Mouse (Mus musculus) midbrain, embryonic 14.5 days (tissue): ENCODE measurements around the gene Tox2. TPM values are rescaled to one million over a fixed set of nuclear protein-coding genes. Genes with fewer than 3 reads are reported as not detected.

Experiments
- ATAC-seq: fragments of 200-750 bp; cut with Nextera tagmentation; 2 replicates; pipeline ENCODE4 v1.8.0; 2017; ENCODE audit warnings: moderate number of reproducible peaks, moderate library complexity; ENCODE audit not compliant: low FRiP score, low TSS enrichment
- DNase-seq: peaks from one replicate; pipeline ENCODE4 v3.0.0-alpha.2; 2015
- H3K27ac ChIP-seq: fragments of 300-500 bp; sonication (generic); replicated peaks from 2 replicates; pipeline ENCODE4 v1.5.1; 2014; ENCODE audit warnings: mild to moderate bottlenecking, low read depth, low read length, moderate library complexity
- H3K27me3 ChIP-seq: fragments of 300-500 bp; sonication (generic); 2 replicates; pipeline ENCODE4 v1.6.1; 2014; ENCODE audit warnings: low read length, control low read depth, mixed read lengths; ENCODE audit not compliant: control insufficient read depth, insufficient read depth
- H3K36me3 ChIP-seq: fragments of 300-500 bp; sonication (generic); 2 replicates; pipeline ENCODE4 v1.6.1; 2014; ENCODE audit warnings: low read length, control low read depth; ENCODE audit not compliant: control insufficient read depth, insufficient read depth
- H3K4me1 ChIP-seq: fragments of 300-500 bp; sonication (generic); 2 replicates; pipeline ENCODE4 v1.6.1; 2014; ENCODE audit warnings: mild to moderate bottlenecking, antibody characterized with exemption, low read length, control low read depth; ENCODE audit not compliant: control insufficient read depth, insufficient read depth
- H3K4me2 ChIP-seq: fragments of 300-500 bp; sonication (generic); 2 replicates; pipeline ENCODE4 v1.6.1; 2014; ENCODE audit warnings: mild to moderate bottlenecking, low read length, moderate library complexity
- H3K4me3 ChIP-seq: fragments of 300-500 bp; sonication (generic); replicated peaks from 2 replicates; pipeline ENCODE4 v1.5.1; 2014; ENCODE audit warnings: low read depth, low read length
- H3K9ac ChIP-seq: fragments of 300-500 bp; sonication (generic); replicated peaks from 2 replicates; pipeline ENCODE4 v1.6.1; 2014; ENCODE audit warnings: mild to moderate bottlenecking, low read length, moderate library complexity
- H3K9me3 ChIP-seq: fragments of 300-500 bp; sonication (generic); 2 replicates; pipeline ENCODE4 v1.6.1; 2016; ENCODE audit warnings: low read length, control low read depth, mixed read lengths; ENCODE audit not compliant: control insufficient read depth
- WGBS: fragments of 180-500 bp; shearing (Covaris S2); extraction: QIAGEN DNeasy Blood & Tissue Kit; methylation state at CpG from one replicate; pipeline ENCODE4 v1.1.7; 2014; 5-methylcytosine and 5-hydroxymethylcytosine counted together
- polyA plus RNA-seq: library from polyadenylated mRNA; unstranded; fragments of >200 nt; fragmentation: Nextera tagmentation; extraction: Ambion mirVana; gene quantifications from 2 replicates; pipeline ENCODE4 v1.2.1, GENCODE M21; 2014

The Tox2 gene
- polyA plus RNA-seq, 1 experiment from 2014 or later, result 46.8 TPM

DNA sequence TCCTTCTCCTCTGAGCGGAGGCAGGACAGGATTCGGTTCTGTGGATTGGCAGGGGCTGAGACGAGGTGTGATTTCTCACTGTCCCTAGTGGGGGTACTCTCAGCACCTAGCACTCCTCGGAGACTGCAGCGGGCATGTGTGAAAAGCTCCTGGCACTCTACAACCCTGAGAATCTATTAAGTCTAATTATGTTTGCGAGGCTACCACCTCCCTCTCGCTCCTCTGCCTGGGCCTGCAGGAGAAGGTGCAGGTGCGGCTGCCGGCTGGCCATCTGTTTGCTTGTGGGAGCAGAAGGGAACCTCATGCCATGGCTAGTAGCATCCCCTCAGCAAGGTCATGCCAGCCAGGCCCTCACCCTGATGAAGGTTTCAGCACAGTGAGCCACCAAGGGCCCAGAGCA lies 100.1 kb downstream of the Tox2 start:
- WGBS, result 45% methylated on average over 9 of the region's 9 CpGs
- 0 out of 2 replicates have a peak, but pooled peaks cover 6% of the 10 kb centered on the region for H3K27me3 ChIP-seq
- H3K36me3 ChIP-seq, result no peaks in the 10 kb centered on the region
- H3K4me3 ChIP-seq, result no peak overlapping the region
- no peak for ATAC-seq
- no peak for DNase-seq
- no peak overlapping the region for H3K27ac ChIP-seq
- no peak overlapping the region for H3K4me2 ChIP-seq
- no peak overlapping the region for H3K9ac ChIP-seq
- peaks cover 31% of the 10 kb centered on the region for H3K4me1 ChIP-seq
- H3K9me3 ChIP-seq, result no peaks in the 10 kb centered on the region

DNA sequence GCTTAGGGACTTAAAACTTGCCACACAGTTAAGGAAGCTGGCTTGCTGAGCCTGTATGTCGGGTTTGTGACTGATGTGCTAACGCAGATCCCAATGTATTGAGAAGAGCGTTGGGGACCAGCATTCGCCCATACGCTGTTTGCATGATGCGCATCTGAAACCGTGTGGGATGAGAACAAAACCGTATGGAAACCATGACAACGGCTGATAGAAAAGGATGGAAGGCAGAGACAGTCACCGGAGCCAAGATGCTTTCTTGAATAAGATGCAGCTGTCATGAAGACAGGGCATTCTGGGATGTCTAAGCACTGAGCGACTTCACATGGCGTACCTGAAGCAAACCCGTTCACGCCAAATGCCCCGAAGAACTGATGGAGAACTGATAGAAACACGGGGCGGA lies 106.5 kb downstream of the Tox2 start:
- ATAC-seq (no peak), DNase-seq (peak; percentile 62)
- Histone ChIP-seq H3K27me3 (no peaks in the 10 kb centered on the region), H3K4me3 (no peak overlapping the region), H3K9ac (no peak overlapping the region), H3K27ac (0 out of 2 replicates have a peak overlapping the region, but pooled peaks have one; percentile 21), H3K9me3 (no peaks in the 10 kb centered on the region), H3K4me2 (no peak overlapping the region), H3K4me1 (no peaks in the 10 kb centered on the region), H3K36me3 (no peaks in the 10 kb centered on the region)
- WGBS, result 64% methylated on average over 17 of the region's 17 CpGs

- 77% methylated on average over 11 of the region's 11 CpGs for WGBS
- ATAC-seq (no peak), DNase-seq (no peak)
- Histone ChIP-seq H3K36me3 (no peaks in the 10 kb centered on the region), H3K27me3 (no peaks in the 10 kb centered on the region), H3K9ac (no peak overlapping the region), H3K9me3 (no peaks in the 10 kb centered on the region), H3K27ac (0 out of 2 replicates have a peak overlapping the region, but pooled peaks have one; percentile 14), H3K4me1 (no peaks in the 10 kb centered on the region), H3K4me2 (no peak overlapping the region), H3K4me3 (no peak overlapping the region)
Observed at GRCm38 (mm10) chr2:163310163-163310688, 107.3 kb downstream of the Tox2 start.

- WGBS, result 81% methylated on average over 4 of the region's 4 CpGs
- no peak overlapping the region for H3K4me3 ChIP-seq
- H3K27me3 ChIP-seq, result no peaks in the 10 kb centered on the region
- H3K9ac ChIP-seq, result no peak overlapping the region
- no peak overlapping the region for H3K27ac ChIP-seq
- no peaks in the 10 kb centered on the region for H3K9me3 ChIP-seq
- ATAC-seq (no peak), DNase-seq (no peak)
- peaks cover 19% of the 10 kb centered on the region; the same call in 1 of the 2 replicates for H3K36me3 ChIP-seq
- H3K4me1 ChIP-seq, result no peaks in the 10 kb centered on the region
- no peak overlapping the region for H3K4me2 ChIP-seq
Observed at GRCm38 (mm10) chr2:163317281-163317680, 114.4 kb downstream of the Tox2 start.

GRCm38 (mm10) chr2:163318777-163319176 lies 115.9 kb downstream of the Tox2 start:
- H3K9ac ChIP-seq, result no peak overlapping the region
- no peaks in the 10 kb centered on the region for H3K9me3 ChIP-seq
- no peak overlapping the region for H3K4me3 ChIP-seq
- H3K4me1 ChIP-seq, result no peaks in the 10 kb centered on the region
- DNase-seq, result peak; percentile 61
- ATAC-seq, result no peak
- no peaks in the 10 kb centered on the region for H3K27me3 ChIP-seq
- H3K27ac ChIP-seq, result no peak overlapping the region
- peaks cover 19% of the 10 kb centered on the region; the same call in 1 of the 2 replicates for H3K36me3 ChIP-seq
- 88% methylated on average over 3 of the region's 3 CpGs for WGBS
- H3K4me2 ChIP-seq, result no peak overlapping the region

DNA sequence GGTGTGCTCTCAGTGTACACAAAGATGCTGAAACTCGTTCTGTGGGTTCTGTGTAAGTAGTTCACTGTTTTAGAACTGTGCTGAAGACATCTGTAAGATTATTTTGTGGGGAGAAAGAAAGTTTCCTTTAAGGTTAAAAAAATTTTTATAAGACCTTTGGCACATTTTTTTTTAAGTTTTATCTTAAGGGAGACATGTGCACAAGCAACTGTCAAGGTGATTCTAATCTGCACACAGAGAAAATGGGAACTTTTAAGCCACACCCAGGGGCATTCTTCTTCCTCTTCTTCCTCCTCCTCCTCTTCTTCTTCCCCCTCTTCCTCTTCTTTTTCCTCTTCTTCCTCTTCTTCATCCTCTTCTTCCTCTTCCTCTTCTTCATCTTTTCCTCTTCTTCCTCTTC lies 120.2 kb downstream of the Tox2 start:
- no peak overlapping the region for H3K4me3 ChIP-seq
- ATAC-seq, result no peak
- no peak for DNase-seq
- no peak overlapping the region for H3K4me2 ChIP-seq
- H3K27ac ChIP-seq, result no peak overlapping the region
- H3K27me3 ChIP-seq, result no peaks in the 10 kb centered on the region
- H3K4me1 ChIP-seq, result no peaks in the 10 kb centered on the region
- WGBS, result 53% methylated on average over 1 of the region's 1 CpGs
- no peaks in the 10 kb centered on the region for H3K9me3 ChIP-seq
- H3K9ac ChIP-seq, result no peak overlapping the region
- peaks cover 29% of the 10 kb centered on the region; the same call in 1 of the 2 replicates for H3K36me3 ChIP-seq

DNA sequence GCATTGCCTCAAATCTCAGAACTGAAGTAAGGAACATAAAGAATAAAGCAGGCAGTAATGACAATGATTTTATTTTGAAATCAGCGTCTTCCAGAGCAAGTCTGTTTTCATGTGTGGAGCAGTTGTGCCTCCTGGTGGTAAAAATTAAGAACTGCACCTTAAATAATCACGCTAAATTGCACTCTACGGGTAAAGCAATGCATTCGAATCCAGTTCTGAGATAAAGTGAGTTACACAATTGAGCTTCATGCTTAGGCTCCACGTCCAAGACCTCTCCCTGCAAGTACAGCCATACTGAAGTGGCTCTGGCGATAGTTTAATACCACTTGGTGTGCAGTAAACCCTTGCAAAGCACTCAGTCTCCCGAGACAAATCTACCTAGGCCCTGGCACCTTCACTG lies 127.8 kb downstream of the Tox2 start:
- H3K4me1 ChIP-seq, result 0 out of 2 replicates have a peak, but pooled peaks cover 10% of the 10 kb centered on the region
- 0 out of 2 replicates have a peak, but pooled peaks cover 4% of the 10 kb centered on the region for H3K36me3 ChIP-seq
- peak; percentile 86 for DNase-seq
- WGBS, result 26% methylated on average over 7 of the region's 7 CpGs
- H3K9me3 ChIP-seq, result no peaks in the 10 kb centered on the region
- H3K27me3 ChIP-seq, result no peaks in the 10 kb centered on the region
- no peak overlapping the region for H3K9ac ChIP-seq
- H3K4me2 ChIP-seq, result no peak overlapping the region
- H3K27ac ChIP-seq, result no peak overlapping the region
- H3K4me3 ChIP-seq, result no peak overlapping the region
- no peak for ATAC-seq

- no peak for ATAC-seq
- WGBS, result 86% methylated on average over 6 of the region's 6 CpGs
Observed at GRCm38 (mm10) chr2:163331423-163331822, 128.5 kb downstream of the Tox2 start.

GRCm38 (mm10) chr2:163332368-163333055 lies 129.6 kb downstream of the Tox2 start:
- Histone ChIP-seq H3K9me3 (no peaks in the 10 kb centered on the region), H3K9ac (no peak overlapping the region), H3K27ac (no peak overlapping the region), H3K27me3 (0 out of 2 replicates have a peak, but pooled peaks cover under 1% of the 10 kb centered on the region), H3K4me1 (0 out of 2 replicates have a peak, but pooled peaks cover 14% of the 10 kb centered on the region), H3K4me2 (no peak overlapping the region), H3K4me3 (no peak overlapping the region), H3K36me3 (no peaks in the 10 kb centered on the region)
- no peak for ATAC-seq
- WGBS, result 79% methylated on average over 13 of the region's 13 CpGs
- DNase-seq, result no peak

More at GRCm38 (mm10) chr2:163331423-163331822, 128.5 kb downstream of the Tox2 start:
- Histone ChIP-seq H3K9me3 (no peaks in the 10 kb centered on the region), H3K4me3 (no peak overlapping the region), H3K4me2 (no peak overlapping the region), H3K9ac (no peak overlapping the region), H3K27me3 (no peaks in the 10 kb centered on the region), H3K4me1 (0 out of 2 replicates have a peak, but pooled peaks cover 10% of the 10 kb centered on the region), H3K36me3 (0 out of 2 replicates have a peak, but pooled peaks cover 4% of the 10 kb centered on the region), H3K27ac (no peak overlapping the region)
- no peak for DNase-seq
